Mouse (Mus musculus) limb, embryonic 14.5 days (tissue): ENCODE results near the gene Sdhc. TPM values are rescaled to one million over a fixed set of nuclear protein-coding genes. Genes with fewer than 3 reads are reported as not detected.

Source experiments
- ATAC-seq: fragments of 200-750 bp; cut with Nextera tagmentation; 2 replicates; pipeline ENCODE4 v1.8.0; 2017; ENCODE audit warnings: low read depth, moderate number of reproducible peaks, moderate TSS enrichment; ENCODE audit not compliant: low FRiP score
- DNase-seq: peaks from one replicate; pipeline ENCODE4 v3.0.0-alpha.2; 2015; ENCODE audit warnings: low spot score
- H3K27ac ChIP-seq: fragments of 300-500 bp; sonication (generic); replicated peaks from 2 replicates; pipeline ENCODE4 v1.5.1; 2014; ENCODE audit warnings: low read depth, mild to moderate bottlenecking, low read length, moderate library complexity, mixed read lengths
- H3K27me3 ChIP-seq: fragments of 300-500 bp; sonication (generic); 2 replicates; pipeline ENCODE4 v1.6.1; 2014; ENCODE audit warnings: low read length, mixed read lengths; ENCODE audit not compliant: control insufficient read depth, insufficient read depth
- H3K36me3 ChIP-seq: fragments of 300-500 bp; sonication (generic); 2 replicates; pipeline ENCODE4 v1.6.1; 2014; ENCODE audit warnings: mild to moderate bottlenecking, low read length, moderate library complexity, mixed read lengths; ENCODE audit not compliant: control insufficient read depth, insufficient read depth
- H3K4me1 ChIP-seq: fragments of 300-500 bp; sonication (generic); 2 replicates; pipeline ENCODE4 v1.6.1; 2014; ENCODE audit warnings: antibody characterized with exemption, low read length, mixed read lengths; ENCODE audit not compliant: control insufficient read depth, insufficient read depth
- H3K4me2 ChIP-seq: fragments of 300-500 bp; sonication (generic); replicated peaks from 2 replicates; pipeline ENCODE4 v1.6.1; 2014; ENCODE audit warnings: low read depth, mild to moderate bottlenecking, low read length, moderate library complexity; ENCODE audit not compliant: severe bottlenecking
- H3K4me3 ChIP-seq: fragments of 300-500 bp; sonication (generic); replicated peaks from 2 replicates; pipeline ENCODE4 v1.5.1; 2014; ENCODE audit warnings: low read length
- H3K9ac ChIP-seq: fragments of 300-500 bp; sonication (generic); 2 replicates; pipeline ENCODE4 v1.6.1; 2014; ENCODE audit warnings: mild to moderate bottlenecking, low read depth, low read length, moderate library complexity; ENCODE audit not compliant: severe bottlenecking
- H3K9me3 ChIP-seq: fragments of 300-500 bp; sonication (generic); 2 replicates; pipeline ENCODE4 v1.6.1; 2016; ENCODE audit warnings: low read length; ENCODE audit not compliant: control insufficient read depth
- POLR2A ChIP-seq: fragments of 200-500 bp; IDR thresholded peaks from 2 replicates; pipeline ENCODE4 v1.8.0; 2012; ENCODE audit warnings: inconsistent platforms, mild to moderate bottlenecking, moderate library complexity, borderline replicate concordance; ENCODE audit not compliant: insufficient read depth, insufficient read length; ENCODE audit errors: extremely low read depth
- WGBS: fragments of 180-500 bp; shearing (Covaris S2); extraction: QIAGEN DNeasy Blood & Tissue Kit; methylation state at CpG from one replicate; pipeline ENCODE4 v1.1.7; 2014; 5-methylcytosine and 5-hydroxymethylcytosine counted together
- polyA plus RNA-seq, 2 experiments: library from polyadenylated mRNA; depleted of rRNA in 1 of 2; stranded (reverse) in 1 of 2; unstranded in 1 of 2; fragments of >200 nt; fragmentation: Nextera tagmentation in 1 of 2; extraction: Ambion mirVana in 1 of 2; gene quantifications; 2 replicates each; pipeline versions ENCODE4 v1.2.1 to v1.2.3; 2012 to 2014

The Sdhc gene
- polyA plus RNA-seq, 2 experiments: 246 to 281 TPM

DNA sequence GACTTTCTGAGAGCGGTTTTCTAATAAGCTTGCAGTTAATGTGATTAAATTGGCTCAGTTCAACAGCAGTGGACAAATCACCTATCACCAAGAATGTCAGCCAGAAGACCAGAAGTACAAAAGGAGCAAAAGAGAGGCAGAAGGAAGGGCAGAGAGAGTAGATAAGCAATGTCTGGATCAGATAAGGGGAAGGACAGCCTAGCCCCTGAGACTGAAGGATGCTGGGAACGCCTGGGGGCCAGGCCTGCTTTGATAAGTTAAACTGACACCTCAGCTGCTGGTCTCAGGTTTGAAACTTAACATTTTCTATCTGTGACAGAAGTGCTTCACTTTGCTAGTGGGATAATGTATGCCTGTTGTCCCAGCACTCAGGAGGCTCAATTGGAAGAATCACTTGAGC is 52.8 kb downstream of the Sdhc start:
- no peak for ATAC-seq
- H3K9ac ChIP-seq: no peak overlapping the region
- 42% methylated on average over 2 of the region's 2 CpGs for WGBS

DNA sequence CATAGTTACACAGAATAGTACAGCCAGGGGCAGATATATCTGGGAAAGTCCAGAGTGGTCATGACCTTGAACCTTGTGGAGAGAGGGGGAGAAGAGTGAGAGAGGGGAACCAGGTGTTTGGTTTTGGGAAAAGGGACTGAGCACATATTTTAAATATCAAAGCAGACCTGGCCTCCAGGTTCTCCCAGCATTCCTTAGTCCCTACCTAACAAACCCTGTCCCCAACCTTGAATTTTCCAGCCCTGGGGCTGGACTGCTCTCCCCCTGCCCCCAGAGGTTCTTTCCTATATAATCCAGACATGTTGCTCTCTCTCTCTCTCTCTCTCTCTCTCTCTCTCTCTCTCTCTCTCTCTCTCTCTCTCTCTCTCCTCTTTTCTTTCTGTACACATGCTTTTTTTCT is 53.3 kb downstream of the Sdhc start:
- Histone ChIP-seq H3K4me3 (no peak overlapping the region), H3K36me3 (no peaks in the 10 kb centered on the region), H3K27ac (no peak overlapping the region), H3K4me1 (peaks cover 8% of the 10 kb centered on the region; the same call in 1 of the 2 replicates), H3K9me3 (no peaks in the 10 kb centered on the region), H3K4me2 (no peak overlapping the region), H3K27me3 (no peaks in the 10 kb centered on the region), H3K9ac (no peak overlapping the region)
- DNase-seq: no peak
- TF ChIP-seq POLR2A: no peak
- ATAC-seq: no peak

More for the DNA sequence above, 52.8 kb downstream of the Sdhc start:
- no peaks in the 10 kb centered on the region for H3K36me3 ChIP-seq
- H3K4me3 ChIP-seq: no peak overlapping the region
- no peak for TF ChIP-seq POLR2A
- H3K9me3 ChIP-seq: no peaks in the 10 kb centered on the region
- H3K4me1 ChIP-seq: peaks cover 8% of the 10 kb centered on the region; the same call in 1 of the 2 replicates
- no peak overlapping the region for H3K4me2 ChIP-seq
- no peaks in the 10 kb centered on the region for H3K27me3 ChIP-seq
- DNase-seq: no peak
- no peak overlapping the region for H3K27ac ChIP-seq

DNA sequence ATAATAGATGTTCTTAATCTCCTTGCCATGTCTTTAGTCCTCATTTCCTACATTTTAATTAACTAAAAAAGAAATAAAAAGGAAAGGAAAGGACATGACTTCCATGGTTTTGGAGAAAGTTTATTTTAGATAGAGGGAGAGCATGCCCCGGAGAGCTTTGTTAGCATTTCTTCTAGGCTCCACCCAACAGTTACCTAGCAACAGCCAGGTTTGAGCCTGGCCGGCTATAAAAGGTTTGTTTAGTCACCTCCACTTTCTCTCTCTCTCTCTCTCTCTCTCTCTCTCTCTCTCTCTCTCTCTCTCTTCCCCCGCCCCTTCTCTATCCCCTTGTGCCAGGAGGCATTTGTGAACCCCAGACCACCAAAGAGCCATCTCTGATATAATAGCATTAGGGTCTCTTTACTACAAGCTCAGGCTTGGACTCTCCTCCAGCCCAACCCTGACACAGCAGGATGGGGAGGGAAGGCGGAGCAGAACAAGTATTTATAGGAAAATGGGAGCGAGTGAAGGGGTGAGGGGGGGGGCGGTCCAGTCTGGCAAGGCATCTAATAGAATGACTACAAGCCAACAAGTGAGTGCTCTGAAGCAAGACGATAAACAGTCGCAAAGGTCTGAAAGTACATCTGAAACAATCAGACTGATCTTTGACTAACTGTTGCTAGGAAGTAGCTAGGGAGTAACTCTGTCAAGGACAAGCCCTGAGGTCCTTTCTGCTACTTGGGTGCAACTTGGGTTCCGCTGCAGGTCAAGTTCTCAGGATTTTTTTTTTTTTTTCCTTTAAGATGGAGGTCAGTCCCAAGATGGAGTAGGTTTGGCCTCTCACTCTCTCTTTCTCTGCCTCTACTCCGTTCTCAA is 54.1 kb downstream of the Sdhc start:
- no peak for DNase-seq
- Histone ChIP-seq H3K9me3 (no peaks in the 10 kb centered on the region), H3K27me3 (no peaks in the 10 kb centered on the region), H3K9ac (no peak overlapping the region), H3K27ac (no peak overlapping the region), H3K4me3 (0 out of 2 replicates have a peak overlapping the region, but pooled peaks have one; percentile 7), H3K4me2 (peak overlapping the region; percentile 28), H3K36me3 (no peaks in the 10 kb centered on the region), H3K4me1 (peaks cover 8% of the 10 kb centered on the region; the same call in 1 of the 2 replicates)
- WGBS: 18% methylated on average over 10 of the region's 10 CpGs
- no peak for ATAC-seq
- TF ChIP-seq POLR2A: no peak

DNA sequence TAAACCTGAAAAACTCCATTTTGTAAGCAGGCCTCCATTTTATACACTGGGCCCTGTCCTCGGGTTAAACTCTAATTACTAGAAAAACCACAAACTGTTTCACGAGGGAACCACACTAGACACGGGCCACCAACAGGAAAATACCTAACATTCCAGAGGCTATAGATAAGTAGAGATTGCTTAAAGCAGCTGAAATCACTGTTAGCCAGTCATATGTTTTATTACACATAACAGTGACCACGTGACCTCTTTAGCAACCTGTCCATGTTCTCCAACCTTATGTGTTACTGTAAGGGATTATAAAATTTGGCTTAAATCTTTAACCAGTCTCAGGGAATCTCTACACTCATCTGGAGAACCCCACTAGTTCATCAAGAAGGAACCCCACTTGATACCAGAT is 56.0 kb downstream of the Sdhc start:
- H3K4me1 ChIP-seq: peaks cover 8% of the 10 kb centered on the region; the same call in 1 of the 2 replicates
- no peak for ATAC-seq
- no peak overlapping the region for H3K4me3 ChIP-seq
- TF ChIP-seq POLR2A: no peak
- H3K9me3 ChIP-seq: no peaks in the 10 kb centered on the region
- no peak overlapping the region for H3K27ac ChIP-seq
- H3K9ac ChIP-seq: no peak overlapping the region
- H3K27me3 ChIP-seq: no peaks in the 10 kb centered on the region
- WGBS: 50% methylated on average over 4 of the region's 4 CpGs
- no peak for DNase-seq
- H3K4me2 ChIP-seq: no peak overlapping the region
- H3K36me3 ChIP-seq: no peaks in the 10 kb centered on the region

DNA sequence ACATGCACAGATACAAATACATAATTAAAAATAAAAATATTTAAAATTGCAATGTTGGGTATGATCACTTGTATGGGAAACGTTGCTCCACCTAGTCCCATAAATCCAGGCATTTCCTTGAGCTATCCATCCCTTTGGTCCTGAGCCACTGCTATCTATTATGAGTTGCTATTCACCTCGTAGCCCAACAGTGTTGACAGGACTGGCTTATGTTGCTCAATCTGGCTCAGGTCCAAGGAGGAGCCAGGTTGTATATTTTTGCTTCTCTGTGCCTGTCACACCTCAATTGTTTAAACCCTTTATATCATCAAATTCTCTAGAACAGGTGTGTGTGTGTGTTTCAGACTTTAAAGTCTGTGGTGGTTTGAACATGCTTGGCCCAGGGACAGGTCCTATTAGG is 59.6 kb downstream of the Sdhc start:
- Histone ChIP-seq H3K4me3 (no peak overlapping the region), H3K27me3 (peaks cover 12% of the 10 kb centered on the region), H3K9me3 (no peaks in the 10 kb centered on the region), H3K9ac (no peak overlapping the region), H3K4me1 (no peaks in the 10 kb centered on the region), H3K27ac (no peak overlapping the region), H3K36me3 (no peaks in the 10 kb centered on the region), H3K4me2 (no peak overlapping the region)
- no peak for TF ChIP-seq POLR2A
- ATAC-seq (no peak), DNase-seq (no peak)
- WGBS: 55% methylated on average over 2 of the region's 2 CpGs
